Mouse (Mus musculus): ENCODE data around the gene Bhlha9.

The Bhlha9 gene

GRCm38 (mm10) chr11:76671871-76672475 is at the start of gene Bhlha9:
Bhlha9 (plus strand) TSS chr11:76672470.
- DNase-seq (ENCODE audit: low spot score in 2 of 2) = no peak

GRCm38 (mm10) chr11:76622566-76623205 is 49.6 kb upstream of the Bhlha9 start:
- DNase-seq (ENCODE audit: low spot score in 2 of 2) = no peak

GRCm38 (mm10) chr11:76623206-76623961 is 48.9 kb upstream of the Bhlha9 start:
- DNase-seq (ENCODE audit: low spot score in 2 of 2) = no peak

- DNase-seq (ENCODE audit: low spot score in 2 of 2) = no peak
Measured at GRCm38 (mm10) chr11:76624071-76624470, 48.2 kb upstream of the Bhlha9 start.

- no peak for DNase-seq (ENCODE audit: low spot score in 2 of 2)
Measured at GRCm38 (mm10) chr11:76624881-76625280, 47.4 kb upstream of the Bhlha9 start.

GRCm38 (mm10) chr11:76628613-76629012 is 43.7 kb upstream of the Bhlha9 start:
- no peak for DNase-seq (ENCODE audit: low spot score in 2 of 2)

GRCm38 (mm10) chr11:76630023-76630422 is 42.2 kb upstream of the Bhlha9 start:
- DNase-seq (ENCODE audit: low spot score in 2 of 2) = no peak

- no peak for DNase-seq (ENCODE audit: low spot score in 2 of 2)
Measured at GRCm38 (mm10) chr11:76630487-76630886, 41.8 kb upstream of the Bhlha9 start.

GRCm38 (mm10) chr11:76639269-76639985 is 32.8 kb upstream of the Bhlha9 start:
- DNase-seq (ENCODE audit: low spot score in 2 of 2) = no peak

GRCm38 (mm10) chr11:76640231-76640630 is 32.0 kb upstream of the Bhlha9 start:
- no peak for DNase-seq (ENCODE audit: low spot score in 2 of 2)

GRCm38 (mm10) chr11:76644257-76644656 is 28.0 kb upstream of the Bhlha9 start:
- DNase-seq (ENCODE audit: low spot score in 2 of 2) = no peak

- no peak for DNase-seq (ENCODE audit: low spot score in 2 of 2)
Measured at GRCm38 (mm10) chr11:76645036-76645435, 27.2 kb upstream of the Bhlha9 start.

- peak; percentile 94 to 96 for DNase-seq (ENCODE audit: low spot score in 2 of 2)
Measured at GRCm38 (mm10) chr11:76645955-76646354, 26.3 kb upstream of the Bhlha9 start.

GRCm38 (mm10) chr11:76647062-76647461 is 25.2 kb upstream of the Bhlha9 start:
- no peak for DNase-seq (ENCODE audit: low spot score in 2 of 2)

- DNase-seq (ENCODE audit: low spot score in 2 of 2) = peak; percentile 82 to 89
Measured at GRCm38 (mm10) chr11:76647500-76647899, 24.8 kb upstream of the Bhlha9 start.

GRCm38 (mm10) chr11:76650862-76651560 is 21.3 kb upstream of the Bhlha9 start:
- DNase-seq (ENCODE audit: low spot score in 2 of 2) = no peak

GRCm38 (mm10) chr11:76652838-76653334 is 19.4 kb upstream of the Bhlha9 start:
- no peak for DNase-seq (ENCODE audit: low spot score in 2 of 2)

GRCm38 (mm10) chr11:76655106-76655505 is 17.2 kb upstream of the Bhlha9 start:
- DNase-seq (ENCODE audit: low spot score in 2 of 2) = peak in 1 of 2 experiments; percentile 62

GRCm38 (mm10) chr11:76657450-76657970 is 14.8 kb upstream of the Bhlha9 start:
- DNase-seq (ENCODE audit: low spot score in 2 of 2) = no peak

GRCm38 (mm10) chr11:76659138-76659930 is 12.9 kb upstream of the Bhlha9 start:
- DNase-seq (ENCODE audit: low spot score in 2 of 2) = no peak
